Mouse (Mus musculus) ES-Bruce4 (cell line): ENCODE data around the gene Calcb. TPM values are rescaled to one million over a fixed set of nuclear protein-coding genes. Genes with fewer than 3 reads are reported as not detected.

Experiments
- H3K27ac ChIP-seq: 2 replicates; pipeline ENCODE4 v1.5.1; 2012; ENCODE audit warnings: low read length, inconsistent platforms; ENCODE audit not compliant: insufficient read depth
- H3K27me3 ChIP-seq: 2 replicates; pipeline ENCODE4 v1.6.1; 2012; ENCODE audit warnings: mild to moderate bottlenecking, low read length, inconsistent platforms; ENCODE audit not compliant: control insufficient read depth, poor library complexity, insufficient read depth, severe bottlenecking
- H3K36me3 ChIP-seq: 2 replicates; pipeline ENCODE4 v1.6.1; 2012; ENCODE audit warnings: inconsistent platforms, mild to moderate bottlenecking, low read length, moderate library complexity; ENCODE audit not compliant: control insufficient read depth, poor library complexity, insufficient read depth, severe bottlenecking
- H3K4me1 ChIP-seq: one replicate; pipeline ENCODE4 v1.8.1; 2011; ENCODE audit warnings: low read length; ENCODE audit not compliant: control insufficient read depth, insufficient read depth
- H3K4me3 ChIP-seq: 2 replicates; pipeline ENCODE4 v1.5.1; 2011; ENCODE audit warnings: low read depth, mild to moderate bottlenecking, low read length
- H3K9ac ChIP-seq: 2 replicates; pipeline ENCODE4 v1.6.1; 2012; ENCODE audit warnings: low read depth, mild to moderate bottlenecking, inconsistent platforms; ENCODE audit not compliant: poor library complexity, severe bottlenecking
- H3K9me3 ChIP-seq: replicated peaks from 2 replicates; pipeline ENCODE4 v1.6.1; 2012; ENCODE audit warnings: mild to moderate bottlenecking, low read length, inconsistent platforms; ENCODE audit not compliant: control insufficient read depth, poor library complexity, insufficient read depth, severe bottlenecking
- CTCF ChIP-seq: IDR thresholded peaks from one replicate; pipeline ENCODE4 v1.8.1; 2011; ENCODE audit warnings: low read depth, low read length
- EP300 ChIP-seq: IDR thresholded peaks from 2 replicates; pipeline ENCODE4 v1.6.1; 2011; ENCODE audit warnings: low read depth, low read length; ENCODE audit not compliant: insufficient read depth
- POLR2A ChIP-seq: IDR thresholded peaks from one replicate; pipeline ENCODE4 v1.8.1; 2011; ENCODE audit warnings: low read length; ENCODE audit not compliant: insufficient read depth
- polyA plus RNA-seq: library from polyadenylated mRNA; stranded (reverse); fragments of >200 nt; gene quantifications from 2 replicates; pipeline ENCODE4 v1.2.4, GENCODE M21; 2011; ENCODE audit warnings: low read depth; ENCODE audit not compliant: missing spikeins, insufficient read depth, insufficient read length

Calcb gene
- polyA plus RNA-seq, 1 experiment = not detected

GRCm38 (mm10) chr7:114762660-114763059 lies 44.2 kb downstream of the Calcb start:
- H3K4me3 ChIP-seq = no peak overlapping the region
- H3K27ac ChIP-seq = no peak overlapping the region
- no peaks in the 10 kb centered on the region for H3K9me3 ChIP-seq
- no peaks in the 10 kb centered on the region for H3K36me3 ChIP-seq
- no peak overlapping the region for H3K9ac ChIP-seq
- no peaks in the 10 kb centered on the region for H3K4me1 ChIP-seq
- TF ChIP-seq CTCF (no peak), EP300 (no peak), POLR2A (no peak)
- H3K27me3 ChIP-seq = no peaks in the 10 kb centered on the region; the same call in none of the 2 replicates

- no peaks in the 10 kb centered on the region for H3K9me3 ChIP-seq
- no peak overlapping the region for H3K9ac ChIP-seq
- no peak overlapping the region for H3K27ac ChIP-seq
- no peaks in the 10 kb centered on the region for H3K4me1 ChIP-seq
- TF ChIP-seq POLR2A (no peak), EP300 (no peak), CTCF (no peak)
- no peak overlapping the region for H3K4me3 ChIP-seq
- H3K27me3 ChIP-seq = no peaks in the 10 kb centered on the region; the same call in none of the 2 replicates
- H3K36me3 ChIP-seq = no peaks in the 10 kb centered on the region
Observed at GRCm38 (mm10) chr7:114765273-114765672, 46.8 kb downstream of the Calcb start.

- Histone ChIP-seq H3K9ac (no peak overlapping the region), H3K36me3 (no peaks in the 10 kb centered on the region), H3K27ac (no peak overlapping the region), H3K4me1 (no peaks in the 10 kb centered on the region), H3K9me3 (no peaks in the 10 kb centered on the region), H3K4me3 (no peak overlapping the region), H3K27me3 (no peaks in the 10 kb centered on the region; the same call in none of the 2 replicates)
- no peak for TF ChIP-seq POLR2A
- TF ChIP-seq CTCF = no peak
- TF ChIP-seq EP300 = no peak
Observed at GRCm38 (mm10) chr7:114766523-114766922, 48.1 kb downstream of the Calcb start.

GRCm38 (mm10) chr7:114768516-114768915 lies 50.1 kb downstream of the Calcb start:
- no peak for TF ChIP-seq CTCF
- TF ChIP-seq EP300 = no peak
- no peak for TF ChIP-seq POLR2A
- Histone ChIP-seq H3K9me3 (no peaks in the 10 kb centered on the region), H3K4me1 (no peaks in the 10 kb centered on the region), H3K4me3 (no peak overlapping the region), H3K36me3 (no peaks in the 10 kb centered on the region), H3K27ac (no peak overlapping the region), H3K27me3 (no peaks in the 10 kb centered on the region; the same call in 1 of the 2 replicates), H3K9ac (no peak overlapping the region)

GRCm38 (mm10) chr7:114769041-114769440 lies 50.6 kb downstream of the Calcb start:
- Histone ChIP-seq H3K27ac (no peak overlapping the region), H3K9me3 (no peaks in the 10 kb centered on the region), H3K4me1 (no peaks in the 10 kb centered on the region), H3K27me3 (no peaks in the 10 kb centered on the region; the same call in 1 of the 2 replicates), H3K36me3 (no peaks in the 10 kb centered on the region), H3K4me3 (no peak overlapping the region), H3K9ac (no peak overlapping the region)
- TF ChIP-seq POLR2A (no peak), CTCF (no peak), EP300 (no peak)

GRCm38 (mm10) chr7:114770586-114770985 lies 52.1 kb downstream of the Calcb start:
- no peak for TF ChIP-seq EP300
- TF ChIP-seq CTCF = no peak
- TF ChIP-seq POLR2A = no peak
- Histone ChIP-seq H3K4me3 (no peak overlapping the region), H3K27me3 (no peaks in the 10 kb centered on the region; the same call in 1 of the 2 replicates)

More at GRCm38 (mm10) chr7:114770586-114770985, 52.1 kb downstream of the Calcb start:
- Histone ChIP-seq H3K9ac (no peak overlapping the region), H3K9me3 (no peaks in the 10 kb centered on the region), H3K4me1 (no peaks in the 10 kb centered on the region), H3K27ac (no peak overlapping the region), H3K36me3 (no peaks in the 10 kb centered on the region)
